Mouse (Mus musculus): ENCODE measurements around the gene Grsf1. TPM values are rescaled to one million over a fixed set of nuclear protein-coding genes. Genes with fewer than 3 reads are reported as not detected.
A peak's percentile ranks its signal among the peaks of the same experiment; 100 is the strongest.

Gene Grsf1
- total RNA-seq (2021) = 10 to 100 TPM; 90.9 to 91.1 TPM
- long read RNA-seq, transcript Grsf1-201 (10 exons, 2,538 nt) = major isoform, 24 of 55 reads
- long read RNA-seq, transcript Grsf1-202 (10 exons, 2,286 nt) = minor isoform, 11 of 55 reads
- long read RNA-seq, partial matches to known transcripts = 6 of 55 reads
- long read RNA-seq, other reads (novel, unspliced or antisense) = 14 of 55 reads

DNA sequence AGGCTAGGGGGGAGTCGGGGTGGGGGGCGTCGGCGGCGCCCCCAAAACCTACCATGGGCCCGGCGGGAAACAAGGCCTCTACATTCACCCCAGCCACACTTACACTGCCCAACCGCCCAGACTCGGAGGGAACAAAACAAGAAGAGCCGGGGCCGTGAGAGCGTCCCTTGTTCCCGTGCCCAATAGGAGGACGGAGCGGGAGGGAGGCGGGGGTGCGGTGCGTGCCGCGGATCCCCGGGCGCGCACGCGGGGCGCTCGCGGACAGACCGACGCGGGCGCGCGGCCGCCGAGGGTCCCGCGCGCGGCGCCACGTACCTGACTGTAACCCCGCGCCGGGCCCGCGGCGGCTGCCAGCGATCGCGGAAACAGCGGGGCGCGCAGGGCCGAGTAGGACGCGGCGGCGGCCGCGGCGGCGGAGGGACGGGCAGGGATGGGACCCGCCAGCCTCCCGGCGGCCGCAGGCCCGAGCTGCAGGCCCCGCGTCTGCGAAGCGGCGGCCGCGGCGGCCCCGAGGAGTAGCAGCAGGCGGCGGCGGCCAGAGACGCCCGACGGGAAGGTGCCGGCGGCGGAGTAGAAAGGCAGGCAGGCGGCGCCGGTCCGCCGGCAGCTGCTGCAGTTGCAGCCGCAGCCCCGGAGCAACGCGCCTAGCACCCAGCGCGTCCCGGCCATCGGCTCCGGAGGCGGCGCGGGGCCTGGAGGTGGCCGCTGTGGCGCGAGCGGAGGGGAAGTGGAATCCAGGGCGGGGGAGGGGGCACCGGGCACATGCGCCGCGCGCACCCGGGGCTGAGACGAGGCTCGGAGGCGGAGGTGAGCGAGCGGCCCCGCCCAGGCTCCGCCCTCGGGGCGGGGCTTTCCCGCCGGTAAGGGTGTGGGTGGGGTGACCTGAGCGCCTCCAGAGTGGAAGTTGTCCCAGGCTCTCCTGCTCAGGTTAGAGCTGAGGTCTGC lies at the start of gene Grsf1:
TSS of gene Grsf1 (minus strand) at position 729 of the 945 bp plus-strand sequence.
- peak; percentile 85 to 91 for DNase-seq (ENCODE audit: low spot score in 2 of 2)

DNA sequence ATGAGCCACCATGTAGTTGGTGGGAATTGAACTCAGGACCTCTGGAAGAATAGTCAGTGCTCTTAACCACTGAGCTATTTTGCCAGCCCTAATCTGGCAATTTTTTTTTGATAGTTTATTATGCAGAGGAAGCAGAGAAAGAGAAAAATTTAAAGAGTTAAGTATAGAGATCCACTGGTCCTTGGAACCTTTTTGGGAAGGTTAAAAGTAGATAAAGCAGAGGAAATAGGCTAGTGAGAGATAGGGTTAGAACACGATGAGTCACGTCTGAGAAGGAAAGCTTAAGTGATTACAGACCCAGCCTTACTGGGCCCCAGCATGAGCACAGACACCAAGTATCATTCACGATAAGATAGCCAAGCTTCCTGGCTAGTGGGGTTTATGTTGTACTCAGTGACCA lies 48.1 kb upstream of the Grsf1 start:
- DNase-seq (ENCODE audit: low spot score in 2 of 2) = no peak

GRCm38 (mm10) chr5:88722213-88722600 lies 46.2 kb upstream of the Grsf1 start:
- peak; percentile 28 to 32 for DNase-seq (ENCODE audit: low spot score in 2 of 2)

DNA sequence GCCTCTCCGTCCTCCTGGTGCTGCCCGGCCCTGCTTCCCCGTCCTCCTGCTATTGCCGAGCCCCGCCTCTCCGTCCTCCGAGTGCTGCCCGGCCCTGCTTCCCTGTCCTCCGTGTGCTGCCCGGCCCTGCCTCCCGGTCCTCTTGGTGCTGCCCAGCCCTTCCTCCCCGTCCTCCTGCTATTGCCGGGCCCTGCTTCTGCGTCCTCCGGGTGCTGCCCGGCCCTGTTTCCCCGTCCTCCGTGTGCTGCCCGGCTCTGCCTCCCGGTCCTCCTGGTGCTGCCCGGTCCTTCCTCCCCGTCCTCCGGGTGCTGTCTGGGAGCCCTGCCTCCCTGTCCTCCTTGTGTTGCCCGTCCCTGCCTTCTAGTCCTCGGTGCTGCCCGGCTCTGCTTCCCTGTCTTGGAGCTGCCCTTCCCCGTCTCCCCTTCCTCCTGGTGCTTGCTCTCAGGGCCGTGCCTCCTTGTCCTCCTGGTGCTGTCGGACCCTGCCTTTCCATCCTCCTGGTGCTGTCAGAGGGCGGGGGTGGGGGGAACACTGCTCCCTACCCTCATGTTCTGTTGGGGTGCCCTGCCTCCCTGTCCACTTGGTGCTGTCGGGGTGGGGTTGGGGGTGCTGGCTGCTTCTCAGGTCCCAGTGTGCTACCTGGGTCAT lies 45.7 kb upstream of the Grsf1 start:
- DNase-seq (ENCODE audit: low spot score in 2 of 2) = peak; percentile 34 to 41

- no peak for DNase-seq (ENCODE audit: low spot score in 2 of 2)
Observed at GRCm38 (mm10) chr5:88721003-88721475, 45.1 kb upstream of the Grsf1 start.

GRCm38 (mm10) chr5:88720116-88721002 lies 44.4 kb upstream of the Grsf1 start, which contains the start of gene Mob1b:
Gene Mob1b, plus strand, starts transcription at chr5:88720855.
- DNase-seq (ENCODE audit: low spot score in 2 of 2) = peak; percentile 97 to 99

DNA sequence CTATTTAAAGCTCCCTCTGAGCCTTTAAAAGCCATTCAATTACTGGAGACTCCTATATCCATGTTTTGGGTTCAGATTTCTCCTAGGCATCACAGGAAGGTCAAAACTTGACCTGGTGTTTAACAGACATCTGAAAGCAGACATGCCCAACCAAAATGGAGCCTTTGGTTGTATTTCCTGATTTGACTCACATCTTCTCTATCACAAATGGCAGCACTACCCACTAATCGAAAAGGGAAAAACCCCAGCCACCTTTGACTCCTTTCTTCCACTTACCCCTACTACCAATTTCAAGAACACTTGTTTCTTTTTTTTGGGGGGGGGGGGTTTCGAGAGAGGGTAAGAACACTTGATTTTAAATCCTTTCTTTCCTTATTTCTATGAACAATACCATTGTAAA lies 41.0 kb upstream of the Grsf1 start:
- DNase-seq (ENCODE audit: low spot score in 2 of 2) = no peak

GRCm38 (mm10) chr5:88712328-88712727 lies 36.4 kb upstream of the Grsf1 start:
- DNase-seq (ENCODE audit: low spot score in 2 of 2) = no peak

GRCm38 (mm10) chr5:88711618-88712224 lies 35.8 kb upstream of the Grsf1 start:
- no peak for DNase-seq (ENCODE audit: low spot score in 2 of 2)

GRCm38 (mm10) chr5:88711128-88711527 lies 35.2 kb upstream of the Grsf1 start:
- DNase-seq (ENCODE audit: low spot score in 2 of 2) = no peak

DNA sequence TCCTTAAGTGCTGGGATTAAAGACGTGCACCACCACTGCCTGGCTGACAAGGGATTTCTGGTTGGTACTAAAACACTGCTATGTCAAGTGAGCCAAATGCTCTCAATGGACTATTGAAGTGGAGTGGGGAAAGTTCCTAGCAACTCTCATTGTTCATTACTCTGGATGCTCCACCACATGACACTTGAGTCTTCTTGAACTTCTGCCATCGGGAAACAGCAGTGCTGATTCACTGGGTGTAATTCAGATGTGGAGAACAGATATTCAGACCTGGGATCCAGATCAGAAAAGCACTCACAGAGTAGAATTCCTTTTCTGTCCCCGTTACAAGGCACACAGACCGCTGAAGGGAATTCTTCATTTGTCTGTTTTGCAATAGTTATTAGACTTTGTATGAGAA lies 27.6 kb upstream of the Grsf1 start:
- DNase-seq (ENCODE audit: low spot score in 2 of 2) = no peak

DNA sequence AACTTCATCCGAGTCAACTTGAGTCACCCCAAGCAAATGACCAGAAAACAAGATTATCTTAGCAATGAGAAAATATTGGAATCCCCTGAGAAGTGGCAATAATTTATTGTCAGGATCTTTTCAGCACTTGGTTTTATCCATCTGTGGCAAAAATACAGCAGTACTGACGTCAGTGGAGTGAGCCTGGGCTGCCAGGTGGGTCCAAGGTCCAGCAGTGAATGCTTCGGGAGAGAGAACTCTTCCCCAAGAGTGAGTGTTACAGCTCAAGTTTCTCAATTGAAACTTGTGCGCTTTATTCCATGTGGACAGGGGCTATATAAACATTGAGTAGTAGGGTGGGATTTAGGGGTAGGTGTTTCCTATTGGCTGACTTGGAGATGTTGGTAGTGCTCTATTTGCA lies 26.1 kb upstream of the Grsf1 start:
- DNase-seq (ENCODE audit: low spot score in 2 of 2) = no peak

DNA sequence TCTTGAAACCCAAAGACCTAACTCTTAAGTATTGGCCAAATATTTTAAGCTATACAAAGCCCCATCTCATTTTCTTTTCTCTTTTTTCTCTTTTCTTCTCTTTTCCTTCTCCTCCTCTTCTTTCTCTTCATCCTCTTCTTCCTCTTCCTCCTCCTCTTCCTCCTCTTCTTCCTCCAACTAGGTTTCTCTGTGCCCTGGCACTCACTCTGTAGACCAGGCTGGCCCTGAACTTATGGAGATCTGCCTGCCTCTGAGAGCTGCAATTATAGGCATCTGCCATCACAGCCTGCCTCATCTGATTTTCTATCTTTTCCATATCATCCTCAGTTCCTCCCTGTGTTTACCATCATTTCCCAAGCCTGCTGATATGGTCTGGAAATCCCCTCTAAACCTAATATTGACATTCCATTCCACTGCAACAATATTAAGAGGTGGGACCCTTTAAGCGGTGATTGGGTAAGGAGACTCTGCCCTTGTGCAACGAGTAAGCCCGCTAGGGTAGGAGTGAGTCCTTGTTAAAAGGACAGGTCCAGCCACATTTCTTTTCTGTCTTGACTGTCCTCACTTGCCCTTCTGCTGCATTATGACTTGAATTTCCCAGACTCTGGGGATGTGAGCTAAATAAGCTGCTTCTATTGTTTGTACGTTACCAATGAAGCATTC lies 23.4 kb upstream of the Grsf1 start:
- no peak for DNase-seq (ENCODE audit: low spot score in 2 of 2)

- no peak for DNase-seq (ENCODE audit: low spot score in 2 of 2)
Observed at GRCm38 (mm10) chr5:88697291-88697690, 21.3 kb upstream of the Grsf1 start.

GRCm38 (mm10) chr5:88693057-88693456 lies 17.1 kb upstream of the Grsf1 start:
- DNase-seq (ENCODE audit: low spot score in 2 of 2) = no peak

DNA sequence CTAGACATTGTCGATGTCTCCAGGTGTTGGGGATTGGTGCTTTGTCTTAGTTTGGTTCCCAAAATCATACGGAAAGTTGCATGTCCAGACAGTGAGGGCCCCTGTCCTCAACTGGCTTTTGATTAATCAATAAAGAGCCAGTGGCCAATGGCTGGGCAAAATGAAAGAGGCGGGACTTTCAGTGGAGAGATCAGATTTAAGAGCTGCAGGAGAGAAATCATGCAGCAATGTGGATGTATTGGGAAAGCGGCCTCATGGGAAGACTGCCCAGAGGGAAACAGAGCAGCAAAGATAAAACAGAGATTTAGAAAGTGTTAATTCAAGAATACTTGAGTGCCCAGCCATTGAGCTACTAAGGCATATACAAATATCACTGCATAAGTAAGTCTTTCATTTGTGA lies 16.6 kb upstream of the Grsf1 start:
- DNase-seq (ENCODE audit: low spot score in 2 of 2) = no peak

- DNase-seq (ENCODE audit: low spot score in 2 of 2) = no peak
Observed at GRCm38 (mm10) chr5:88691506-88692095, 15.6 kb upstream of the Grsf1 start.

- DNase-seq (ENCODE audit: low spot score in 2 of 2) = no peak
Observed at GRCm38 (mm10) chr5:88690681-88691505, 14.9 kb upstream of the Grsf1 start.
